Mouse (Mus musculus) testis, adult 2 months (tissue): ENCODE results near the gene Kdm5c. TPM values are rescaled to one million over a fixed set of nuclear protein-coding genes. Genes with fewer than 3 reads are reported as not detected.

Experiments used
- H3K27ac ChIP-seq: fragments of 200-500 bp; 2 replicates; pipeline ENCODE4 v1.5.1; 2012; ENCODE audit warnings: low read depth, low read length; ENCODE audit not compliant: control insufficient read depth, insufficient read depth
- H3K27me3 ChIP-seq: fragments of 200-500 bp; 2 replicates; pipeline ENCODE4 v1.6.1; 2012; ENCODE audit warnings: mild to moderate bottlenecking, low read length, moderate library complexity; ENCODE audit not compliant: control insufficient read depth, insufficient read depth
- H3K36me3 ChIP-seq: fragments of 200-500 bp; 2 replicates; pipeline ENCODE4 v1.6.1; 2012; ENCODE audit warnings: mild to moderate bottlenecking, low read length; ENCODE audit not compliant: control insufficient read depth, insufficient read depth
- H3K4me1 ChIP-seq: fragments of 200-500 bp; 2 replicates; pipeline ENCODE4 v1.6.1; 2012; ENCODE audit warnings: low read length; ENCODE audit not compliant: control insufficient read depth, insufficient read depth
- H3K4me3 ChIP-seq: fragments of 200-500 bp; 2 replicates; pipeline ENCODE4 v1.5.1; 2012; ENCODE audit warnings: low read depth, mild to moderate bottlenecking, low read length, moderate library complexity, mixed read lengths; ENCODE audit not compliant: control insufficient read depth
- CTCF ChIP-seq: fragments of 200-500 bp; IDR thresholded peaks from 2 replicates; pipeline ENCODE4 v1.5.1; 2012; ENCODE audit warnings: low read depth, mild to moderate bottlenecking, inconsistent platforms, low read length, moderate library complexity; ENCODE audit not compliant: control insufficient read depth, insufficient read depth, insufficient replicate concordance
- POLR2A ChIP-seq: fragments of 200-500 bp; IDR thresholded peaks from 2 replicates; pipeline ENCODE4 v1.6.1; 2012; ENCODE audit warnings: low read depth, mild to moderate bottlenecking, inconsistent platforms, low read length, moderate library complexity; ENCODE audit not compliant: control insufficient read depth
- polyA plus RNA-seq: library from polyadenylated mRNA; depleted of rRNA; stranded (reverse); fragments of >200 nt; gene quantifications from 2 replicates; pipeline ENCODE4 v1.2.3, GENCODE M21; 2012

The Kdm5c gene
- polyA plus RNA-seq, 1 experiment = 6.3 TPM

DNA sequence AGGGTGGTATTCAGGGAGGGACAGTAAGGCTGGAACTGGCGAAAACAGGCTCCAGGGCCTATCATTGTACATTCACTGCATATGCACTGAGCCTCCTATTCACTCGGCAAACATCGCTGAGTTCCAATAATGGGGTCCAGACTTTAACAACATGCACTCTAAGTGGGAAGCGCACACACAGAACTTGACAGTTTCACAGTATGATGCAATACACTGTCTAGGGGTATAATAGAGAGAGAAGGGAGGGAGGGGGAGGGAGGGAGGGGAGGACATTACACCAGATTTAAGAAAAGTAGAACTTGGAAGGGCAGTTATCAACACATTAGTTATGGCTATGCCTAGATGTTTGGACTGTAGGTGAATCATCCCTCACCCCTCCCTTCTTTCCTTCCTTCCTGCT lies 29.6 kb upstream of the Kdm5c start:
- Histone ChIP-seq H3K36me3 (no peaks in the 10 kb centered on the region), H3K27ac (no peak overlapping the region), H3K4me3 (no peak overlapping the region), H3K27me3 (no peaks in the 10 kb centered on the region), H3K4me1 (no peaks in the 10 kb centered on the region; the same call in 1 of the 2 replicates)
- no peak for TF ChIP-seq CTCF
- TF ChIP-seq POLR2A = no peak

DNA sequence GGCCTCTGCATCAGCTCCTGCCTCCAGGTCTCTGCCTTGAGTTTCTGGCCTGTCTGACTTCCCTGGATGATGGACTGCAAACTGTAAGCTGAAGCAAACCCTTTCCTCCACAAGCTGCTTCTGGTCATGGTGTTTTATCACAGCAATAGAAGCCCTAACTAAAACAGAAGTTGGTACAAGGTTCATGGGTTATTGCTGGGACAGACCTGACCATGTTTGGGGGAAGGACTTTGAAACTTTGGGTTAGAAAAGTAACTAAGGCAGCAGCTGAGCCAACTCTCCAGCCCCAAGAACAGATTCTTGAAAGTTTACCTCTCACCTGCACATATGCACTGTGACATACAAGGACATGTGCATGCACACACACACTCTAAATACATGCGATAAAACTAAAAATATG lies 27.3 kb upstream of the Kdm5c start:
- H3K27me3 ChIP-seq = no peaks in the 10 kb centered on the region
- TF ChIP-seq POLR2A (no peak), CTCF (no peak)
- no peak overlapping the region for H3K27ac ChIP-seq
- no peaks in the 10 kb centered on the region for H3K36me3 ChIP-seq
- H3K4me1 ChIP-seq = no peaks in the 10 kb centered on the region; the same call in 1 of the 2 replicates
- H3K4me3 ChIP-seq = no peak overlapping the region

DNA sequence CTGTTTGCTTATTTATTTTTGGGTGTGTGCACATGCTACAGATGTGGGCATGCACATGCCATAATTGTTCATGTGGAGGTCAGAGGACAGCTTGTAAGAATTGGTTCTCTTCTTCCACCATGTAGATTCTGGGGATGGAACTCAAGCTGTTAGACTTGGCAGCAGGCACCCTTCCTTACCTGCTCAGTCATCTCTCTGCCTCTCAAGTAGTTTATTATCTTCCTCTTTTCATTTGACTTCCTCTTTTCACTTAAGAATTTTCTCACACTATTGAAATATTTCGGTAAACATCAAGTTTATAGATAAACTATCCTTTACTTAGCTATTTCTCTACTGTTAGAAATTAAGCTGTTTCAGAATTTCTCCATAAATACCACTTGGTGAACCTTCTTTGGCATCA lies 18.1 kb upstream of the Kdm5c start:
- Histone ChIP-seq H3K4me3 (no peak overlapping the region), H3K36me3 (no peaks in the 10 kb centered on the region), H3K4me1 (no peaks in the 10 kb centered on the region), H3K27me3 (no peaks in the 10 kb centered on the region), H3K27ac (no peak overlapping the region)
- TF ChIP-seq CTCF (no peak), POLR2A (no peak)

DNA sequence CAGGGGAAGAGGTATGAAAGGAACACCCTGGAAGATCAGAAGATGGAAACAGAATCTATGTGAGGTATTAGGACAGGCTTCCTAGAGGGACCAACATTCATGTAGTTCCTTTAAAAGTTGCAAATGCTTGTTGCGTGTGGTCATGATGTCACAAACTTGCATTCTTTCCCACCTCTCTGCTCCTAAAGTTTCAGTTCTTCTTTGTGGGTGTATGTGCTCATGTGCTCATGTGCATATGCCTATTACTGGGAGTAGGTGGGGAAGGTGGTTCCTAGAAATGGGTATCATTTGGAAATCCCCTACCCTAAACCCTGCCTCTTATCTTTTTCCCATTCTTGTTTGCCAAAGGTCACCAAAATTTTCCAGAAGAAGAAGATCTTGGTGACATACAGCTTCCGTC lies 14.3 kb upstream of the Kdm5c start:
- Histone ChIP-seq H3K27me3 (no peaks in the 10 kb centered on the region), H3K27ac (no peak overlapping the region), H3K4me1 (no peaks in the 10 kb centered on the region), H3K4me3 (no peak overlapping the region), H3K36me3 (no peaks in the 10 kb centered on the region)
- TF ChIP-seq CTCF (no peak), POLR2A (no peak)

DNA sequence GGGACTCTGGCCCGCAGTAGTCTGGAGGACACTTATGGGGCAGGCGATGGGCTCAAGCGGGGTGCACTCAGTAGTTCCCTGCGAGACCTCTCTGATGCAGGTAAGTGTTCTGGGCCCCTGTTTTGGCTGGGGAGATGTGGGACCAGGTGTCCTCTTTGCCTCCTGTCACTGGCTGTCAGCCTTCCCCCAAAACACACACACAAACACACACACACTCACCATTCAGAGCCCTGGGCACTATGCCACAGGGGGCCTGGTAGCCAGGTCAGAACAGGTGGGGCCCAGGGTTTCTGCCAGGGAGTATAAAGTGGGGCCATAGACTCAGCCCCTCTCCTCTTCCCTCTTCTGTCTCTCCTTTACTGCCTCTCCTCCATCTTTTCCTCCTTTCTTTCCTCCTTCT lies 11.1 kb upstream of the Kdm5c start:
- no peaks in the 10 kb centered on the region for H3K27me3 ChIP-seq
- TF ChIP-seq POLR2A = no peak
- no peak for TF ChIP-seq CTCF
- H3K27ac ChIP-seq = no peak overlapping the region
- H3K4me1 ChIP-seq = no peaks in the 10 kb centered on the region
- no peak overlapping the region for H3K4me3 ChIP-seq
- H3K36me3 ChIP-seq = no peaks in the 10 kb centered on the region

DNA sequence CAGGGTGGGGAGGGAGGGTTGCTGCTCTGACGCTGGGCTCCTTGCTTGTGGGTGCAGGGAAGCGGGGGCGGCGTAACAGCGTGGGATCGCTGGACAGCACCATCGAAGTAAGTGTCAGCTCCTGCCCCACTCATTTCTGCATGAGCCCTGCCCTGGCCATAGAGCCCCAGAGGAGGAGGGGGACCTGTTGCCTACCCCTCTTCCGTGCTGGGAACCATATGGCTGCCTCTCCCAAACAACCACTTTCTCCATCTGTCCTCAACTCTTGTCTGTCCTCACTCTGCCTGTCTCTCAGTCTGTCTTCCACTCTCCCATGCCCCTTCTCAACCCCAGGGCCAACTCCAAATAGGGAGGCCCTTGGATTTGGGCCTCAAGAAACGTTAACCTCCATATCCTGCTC lies 10.6 kb upstream of the Kdm5c start:
- H3K36me3 ChIP-seq = no peaks in the 10 kb centered on the region
- H3K4me3 ChIP-seq = no peak overlapping the region
- H3K27me3 ChIP-seq = no peaks in the 10 kb centered on the region
- no peak overlapping the region for H3K27ac ChIP-seq
- TF ChIP-seq POLR2A (no peak), CTCF (no peak)
- no peaks in the 10 kb centered on the region for H3K4me1 ChIP-seq

DNA sequence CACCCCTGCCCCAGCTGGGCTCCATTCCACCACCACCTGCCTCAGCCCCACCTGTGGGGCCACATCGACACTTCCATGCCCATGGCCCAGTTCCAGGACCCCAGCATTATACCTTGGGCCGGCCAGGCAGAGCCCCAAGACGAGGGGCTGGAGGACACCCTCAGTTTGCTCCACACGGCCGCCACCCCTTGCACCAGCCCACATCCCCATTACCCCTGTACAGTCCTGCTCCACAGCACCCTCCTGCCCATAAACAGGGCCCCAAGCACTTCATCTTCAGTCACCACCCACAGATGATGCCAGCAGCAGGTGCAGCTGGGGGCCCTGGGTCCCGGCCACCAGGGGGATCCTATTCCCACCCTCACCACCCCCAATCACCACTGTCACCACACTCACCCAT lies 9.5 kb upstream of the Kdm5c start:
- H3K27me3 ChIP-seq = no peaks in the 10 kb centered on the region
- no peaks in the 10 kb centered on the region for H3K4me1 ChIP-seq
- no peaks in the 10 kb centered on the region for H3K36me3 ChIP-seq

DNA sequence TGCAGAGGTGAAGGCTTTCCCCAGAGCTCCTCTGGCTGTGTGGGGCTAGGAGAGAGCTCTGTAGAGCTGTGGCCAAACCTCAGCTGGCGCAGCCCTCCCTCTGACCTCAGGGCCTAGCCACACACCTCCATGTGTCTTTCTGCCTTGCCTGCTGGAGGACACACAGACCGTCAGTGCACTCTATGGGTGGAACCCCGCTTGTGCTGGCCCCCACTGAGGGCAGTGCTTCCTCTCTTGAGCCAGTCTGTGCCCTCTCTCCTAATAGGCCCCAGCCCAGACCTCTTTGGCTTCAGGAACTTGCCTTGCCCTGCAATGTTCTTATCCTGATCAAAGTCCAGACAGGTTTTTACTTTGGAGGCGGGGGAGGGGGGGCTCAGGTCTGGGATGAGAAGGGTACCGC lies 8.5 kb upstream of the Kdm5c start:
- Histone ChIP-seq H3K36me3 (no peaks in the 10 kb centered on the region), H3K27me3 (no peaks in the 10 kb centered on the region), H3K27ac (no peak overlapping the region), H3K4me3 (no peak overlapping the region), H3K4me1 (no peaks in the 10 kb centered on the region)
- TF ChIP-seq CTCF (no peak), POLR2A (no peak)

More for the DNA sequence above, 9.5 kb upstream of the Kdm5c start:
- no peak overlapping the region for H3K27ac ChIP-seq
- TF ChIP-seq POLR2A (no peak), CTCF (no peak)
- H3K4me3 ChIP-seq = no peak overlapping the region
